Mouse (Mus musculus): ENCODE data around the gene Zfp235. TPM values are rescaled to one million over a fixed set of nuclear protein-coding genes. Genes with fewer than 3 reads are reported as not detected.

Gene Zfp235
- polyA plus RNA-seq (2016; fragmentation: Nextera tagmentation; extraction: Ambion mirVana) = 7.4 and 8.3 TPM in 2 replicates

DNA sequence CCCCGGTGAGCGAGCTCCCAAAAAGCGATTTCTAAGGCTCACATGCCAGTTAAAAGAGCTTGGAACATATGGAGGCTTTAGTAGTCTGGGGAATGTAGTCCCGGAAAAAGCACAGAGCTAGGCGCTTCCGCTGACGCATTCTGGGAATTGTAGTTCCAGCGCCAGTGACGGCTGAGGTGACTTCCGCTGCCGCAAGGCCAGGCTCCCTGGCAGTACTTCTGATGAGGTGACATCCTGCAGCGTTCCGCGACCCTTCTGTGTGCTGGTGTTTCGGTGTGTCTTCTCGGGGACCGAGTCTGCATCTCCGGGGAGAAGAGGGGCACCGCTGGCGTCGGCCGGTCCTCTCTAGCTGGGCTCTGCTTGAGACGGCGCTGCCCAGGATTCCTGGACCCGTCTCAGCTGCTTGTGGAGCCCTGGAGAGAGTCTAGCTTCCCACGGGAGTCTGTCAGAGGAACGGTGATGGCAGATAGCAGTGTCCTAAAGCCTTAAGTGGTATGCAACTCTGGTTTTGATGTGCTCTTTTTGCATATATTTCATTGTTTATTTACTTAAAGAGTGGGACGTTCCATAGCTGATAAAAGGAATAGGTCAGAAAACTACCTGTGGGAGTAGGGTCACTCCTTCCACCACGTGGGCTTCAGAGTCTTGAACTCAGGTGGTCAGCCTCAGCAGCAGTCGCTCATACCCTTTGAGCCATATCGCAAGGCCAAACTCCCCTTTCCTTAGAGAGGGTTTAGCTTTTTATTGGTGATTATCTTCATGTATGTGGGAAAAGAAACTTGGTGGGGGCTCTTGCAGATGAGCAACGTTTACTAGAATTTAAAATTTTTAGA, at the start of gene Zfp235:
Zfp235 (plus strand) TSS at position 174 of the 833 bp plus-strand sequence.
- Histone ChIP-seq H3K27ac (ENCODE audit: poor library complexity, severe bottlenecking) (0 out of 2 replicates have a peak within 1 kb of the TSS, but pooled peaks have one; percentile 19), H3K4me1 (replicated peaks) (peaks cover 11% of the 10 kb centered on the region), H3K9me3 (replicated peaks) (no peaks in the 10 kb centered on the region), H3K36me3 (peaks cover 34% of the 10 kb centered on the region), H3K27me3 (replicated peaks) (no peaks in the 10 kb centered on the region), H3K4me3 (peak within 1 kb of the TSS; percentile 91), H3K9ac (peak within 1 kb of the TSS; percentile 89), H3K4me2 (peak within 1 kb of the TSS; percentile 87)
- WGBS = 2% methylated on average over 32 of the region's 32 CpGs
- peak; percentile 94 for ATAC-seq (ENCODE audit: insufficient number of reproducible peaks, low FRiP score)

- Histone ChIP-seq H3K4me2 (no peak overlapping the region), H3K4me1 (replicated peaks) (peaks cover 20% of the 10 kb centered on the region), H3K27ac (ENCODE audit: poor library complexity, severe bottlenecking) (no peak overlapping the region), H3K9me3 (replicated peaks) (peaks cover 16% of the 10 kb centered on the region), H3K27me3 (replicated peaks) (no peaks in the 10 kb centered on the region), H3K4me3 (no peak overlapping the region), H3K36me3 (peaks cover 36% of the 10 kb centered on the region), H3K9ac (no peak overlapping the region)
- 92% methylated on average over 4 of the region's 4 CpGs for WGBS
- ATAC-seq (ENCODE audit: insufficient number of reproducible peaks, low FRiP score) = no peak
Observed at GRCm38 (mm10) chr7:24086871-24087270, 47.1 kb upstream of the Zfp235 start.

- H3K9me3 ChIP-seq (replicated peaks) = peaks cover 16% of the 10 kb centered on the region
- no peak for ATAC-seq (ENCODE audit: insufficient number of reproducible peaks, low FRiP score)
- no peak overlapping the region for H3K4me3 ChIP-seq
- H3K27ac ChIP-seq (ENCODE audit: poor library complexity, severe bottlenecking) = no peak overlapping the region
- H3K36me3 ChIP-seq = peaks cover 37% of the 10 kb centered on the region
- H3K9ac ChIP-seq = no peak overlapping the region
- H3K4me1 ChIP-seq (replicated peaks) = peaks cover 17% of the 10 kb centered on the region
- WGBS = 96% methylated on average over 12 of the region's 12 CpGs
- H3K27me3 ChIP-seq (replicated peaks) = no peaks in the 10 kb centered on the region
- H3K4me2 ChIP-seq = no peak overlapping the region
Observed at GRCm38 (mm10) chr7:24087485-24088125, 46.4 kb upstream of the Zfp235 start.

DNA sequence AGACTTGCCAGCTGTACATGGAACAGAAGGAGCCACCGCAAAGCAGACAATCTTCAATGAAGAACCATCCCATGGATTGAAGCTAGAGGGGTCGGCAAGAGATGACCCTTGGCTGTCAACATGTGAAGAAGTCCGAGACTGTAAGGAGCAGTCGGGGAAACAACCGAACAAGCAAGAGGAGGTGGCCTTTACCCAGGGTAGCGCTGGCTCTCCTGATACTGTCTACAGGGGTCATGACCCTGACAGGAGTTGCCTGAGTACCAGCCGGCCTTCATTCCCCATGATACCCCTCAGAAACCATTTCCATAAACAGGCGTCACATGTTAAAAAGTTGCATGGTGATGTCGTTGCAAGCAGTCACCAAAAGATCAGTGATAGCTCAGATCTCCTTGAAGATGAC, 29.6 kb upstream of the Zfp235 start:
- Histone ChIP-seq H3K4me2 (no peak overlapping the region), H3K4me1 (replicated peaks) (no peaks in the 10 kb centered on the region), H3K9me3 (replicated peaks) (peaks cover 92% of the 10 kb centered on the region), H3K27ac (ENCODE audit: poor library complexity, severe bottlenecking) (no peak overlapping the region), H3K9ac (no peak overlapping the region), H3K4me3 (no peak overlapping the region), H3K27me3 (replicated peaks) (no peaks in the 10 kb centered on the region), H3K36me3 (peaks cover 99% of the 10 kb centered on the region)
- no peak for ATAC-seq (ENCODE audit: insufficient number of reproducible peaks, low FRiP score)
- 91% methylated on average over 9 of the region's 9 CpGs for WGBS

- no peaks in the 10 kb centered on the region for H3K27me3 ChIP-seq (replicated peaks)
- H3K4me1 ChIP-seq (replicated peaks) = no peaks in the 10 kb centered on the region
- peaks cover 86% of the 10 kb centered on the region for H3K9me3 ChIP-seq (replicated peaks)
- 91% methylated on average over 18 of the region's 18 CpGs for WGBS
- H3K27ac ChIP-seq (ENCODE audit: poor library complexity, severe bottlenecking) = no peak overlapping the region
- no peak for ATAC-seq (ENCODE audit: insufficient number of reproducible peaks, low FRiP score)
- H3K4me2 ChIP-seq = no peak overlapping the region
- no peak overlapping the region for H3K4me3 ChIP-seq
- H3K36me3 ChIP-seq = peaks cover 92% of the 10 kb centered on the region
- no peak overlapping the region for H3K9ac ChIP-seq
Observed at GRCm38 (mm10) chr7:24105144-24105703, 28.7 kb upstream of the Zfp235 start.

DNA sequence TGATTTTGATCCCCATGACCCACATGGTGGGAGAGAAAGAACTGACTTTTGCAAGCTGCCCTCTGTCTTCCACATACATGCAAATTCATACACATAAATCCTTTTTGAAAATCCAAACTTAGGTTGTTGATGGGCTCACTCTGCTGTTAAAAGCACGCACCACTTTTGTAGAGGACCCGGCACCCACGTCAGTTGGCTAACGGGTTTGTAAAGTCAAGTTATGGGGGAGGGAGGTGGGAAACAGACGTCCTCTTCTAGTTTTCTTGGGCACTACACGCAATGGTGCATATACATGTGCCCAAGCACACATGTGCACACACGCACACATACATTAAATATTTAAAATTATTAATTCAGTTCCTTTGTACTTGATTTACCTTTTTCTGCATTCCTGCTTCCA, 23.1 kb upstream of the Zfp235 start:
- 95% methylated on average over 7 of the region's 7 CpGs for WGBS
- H3K4me1 ChIP-seq (replicated peaks) = peaks cover 5% of the 10 kb centered on the region
- peaks cover 33% of the 10 kb centered on the region for H3K9me3 ChIP-seq (replicated peaks)
- no peak overlapping the region for H3K27ac ChIP-seq (ENCODE audit: poor library complexity, severe bottlenecking)
- no peak for ATAC-seq (ENCODE audit: insufficient number of reproducible peaks, low FRiP score)
- H3K9ac ChIP-seq = no peak overlapping the region
- H3K36me3 ChIP-seq = peaks cover 37% of the 10 kb centered on the region
- no peak overlapping the region for H3K4me2 ChIP-seq
- H3K4me3 ChIP-seq = no peak overlapping the region
- H3K27me3 ChIP-seq (replicated peaks) = no peaks in the 10 kb centered on the region

GRCm38 (mm10) chr7:24111772-24112155, 22.2 kb upstream of the Zfp235 start:
- Histone ChIP-seq H3K36me3 (peaks cover 28% of the 10 kb centered on the region), H3K9me3 (replicated peaks) (peaks cover 24% of the 10 kb centered on the region), H3K4me3 (peak overlapping the region; percentile 84), H3K27ac (ENCODE audit: poor library complexity, severe bottlenecking) (peak overlapping the region; percentile 64; the same call in 1 of the 2 replicates), H3K4me1 (replicated peaks) (peaks cover 5% of the 10 kb centered on the region), H3K27me3 (replicated peaks) (no peaks in the 10 kb centered on the region), H3K4me2 (peak overlapping the region; percentile 79), H3K9ac (peak overlapping the region; percentile 80)
- peak; percentile 58 for ATAC-seq (ENCODE audit: insufficient number of reproducible peaks, low FRiP score)
- 7% methylated on average over 9 of the region's 9 CpGs for WGBS

DNA sequence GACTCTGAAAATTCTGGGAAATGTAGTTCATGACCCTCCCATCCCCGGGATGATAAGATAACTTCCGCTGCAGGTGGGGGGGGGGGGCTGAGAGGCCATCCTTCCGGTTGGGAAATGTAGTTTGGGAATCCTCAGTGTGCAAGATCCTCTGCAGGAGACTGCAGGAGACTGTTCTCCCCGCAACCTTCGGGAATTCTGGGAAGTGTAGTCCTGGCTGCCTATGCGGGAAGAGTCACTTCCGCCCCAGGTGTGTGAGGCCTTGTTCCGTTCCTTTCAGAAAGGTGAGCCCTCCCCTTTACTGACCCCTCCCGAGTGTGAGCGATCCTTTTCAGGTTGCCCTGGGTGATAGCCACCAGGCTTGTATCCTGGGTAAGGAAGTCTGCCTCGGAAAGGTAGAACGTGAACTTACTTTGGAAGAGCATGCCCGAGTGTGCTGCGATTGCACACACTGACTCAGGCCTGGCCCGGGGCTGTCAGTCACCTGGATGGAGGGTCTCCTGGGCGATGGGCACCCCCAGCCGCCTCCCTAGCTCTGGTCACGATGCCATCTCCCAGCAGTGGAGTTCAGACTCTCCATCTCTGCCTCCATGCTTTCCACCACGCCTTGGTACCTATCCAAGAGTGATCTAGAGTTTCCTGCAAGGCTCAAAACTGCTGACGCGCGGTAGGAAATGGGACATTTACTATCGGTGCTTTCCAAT, 21.7 kb upstream of the Zfp235 start, which contains the start of gene Zfp112:
Zfp112 (plus strand) TSS at position 159 of the 701 bp plus-strand sequence.
- H3K9ac ChIP-seq = peak within 1 kb of the TSS; percentile 80
- H3K4me3 ChIP-seq = peak within 1 kb of the TSS; percentile 84
- peaks cover 18% of the 10 kb centered on the region for H3K9me3 ChIP-seq (replicated peaks)
- H3K27ac ChIP-seq (ENCODE audit: poor library complexity, severe bottlenecking) = peak within 1 kb of the TSS; percentile 71
- no peaks in the 10 kb centered on the region for H3K27me3 ChIP-seq (replicated peaks)
- peak within 1 kb of the TSS; percentile 79 for H3K4me2 ChIP-seq
- peaks cover 23% of the 10 kb centered on the region for H3K36me3 ChIP-seq
- peak; percentile 93 for ATAC-seq (ENCODE audit: insufficient number of reproducible peaks, low FRiP score)
- WGBS = 2% methylated on average over 23 of the region's 23 CpGs
- peaks cover 5% of the 10 kb centered on the region for H3K4me1 ChIP-seq (replicated peaks)

- Histone ChIP-seq H3K9me3 (replicated peaks) (peaks cover 13% of the 10 kb centered on the region), H3K4me1 (replicated peaks) (peaks cover 5% of the 10 kb centered on the region), H3K4me3 (peak overlapping the region; percentile 84), H3K9ac (peak overlapping the region; percentile 80), H3K27me3 (replicated peaks) (no peaks in the 10 kb centered on the region), H3K36me3 (peaks cover 17% of the 10 kb centered on the region), H3K27ac (ENCODE audit: poor library complexity, severe bottlenecking) (peak overlapping the region; percentile 71), H3K4me2 (peak overlapping the region; percentile 79)
- 14% methylated on average over 12 of the region's 12 CpGs for WGBS
- ATAC-seq (ENCODE audit: insufficient number of reproducible peaks, low FRiP score) = peak; percentile 61; the same call in 1 of the 2 replicates
Observed at GRCm38 (mm10) chr7:24113001-24113400, 21.0 kb upstream of the Zfp235 start.

DNA sequence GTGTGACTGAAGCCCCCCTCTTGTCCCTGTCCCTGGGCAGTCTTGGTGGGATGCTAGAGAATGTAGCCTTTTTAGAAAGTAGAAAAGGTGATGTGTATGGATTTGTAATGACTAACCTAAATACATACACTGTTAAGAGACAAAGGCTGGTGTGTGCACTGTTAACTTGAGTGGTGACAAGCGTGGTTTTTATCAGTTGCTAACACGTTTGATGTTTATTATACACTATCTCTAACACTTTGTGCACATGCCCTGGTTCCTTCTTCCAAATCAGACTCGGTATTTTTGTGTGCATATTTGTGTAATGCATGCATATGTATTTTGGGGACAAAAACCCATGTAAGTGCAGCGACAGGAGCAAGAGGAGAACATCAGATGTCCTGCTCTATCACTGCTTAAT, 17.3 kb upstream of the Zfp235 start:
- Histone ChIP-seq H3K36me3 (peaks cover 10% of the 10 kb centered on the region; the same call in 1 of the 2 replicates), H3K9me3 (replicated peaks) (no peaks in the 10 kb centered on the region), H3K4me3 (no peak overlapping the region), H3K27me3 (replicated peaks) (no peaks in the 10 kb centered on the region), H3K4me1 (replicated peaks) (peaks cover 5% of the 10 kb centered on the region), H3K4me2 (no peak overlapping the region), H3K27ac (ENCODE audit: poor library complexity, severe bottlenecking) (no peak overlapping the region), H3K9ac (no peak overlapping the region)
- no peak for ATAC-seq (ENCODE audit: insufficient number of reproducible peaks, low FRiP score)
- 64% methylated on average over 4 of the region's 4 CpGs for WGBS

Measured in heart, embryonic 12.5 days (tissue).